Mouse (Mus musculus): ENCODE measurements at regions not wholly inside any gene's neighbourhood (a gene's known extent, or its start where the extent isn't known, plus 50 kb on each side); places are given as distances from the start of the nearest gene placed in this dataset.

DNA sequence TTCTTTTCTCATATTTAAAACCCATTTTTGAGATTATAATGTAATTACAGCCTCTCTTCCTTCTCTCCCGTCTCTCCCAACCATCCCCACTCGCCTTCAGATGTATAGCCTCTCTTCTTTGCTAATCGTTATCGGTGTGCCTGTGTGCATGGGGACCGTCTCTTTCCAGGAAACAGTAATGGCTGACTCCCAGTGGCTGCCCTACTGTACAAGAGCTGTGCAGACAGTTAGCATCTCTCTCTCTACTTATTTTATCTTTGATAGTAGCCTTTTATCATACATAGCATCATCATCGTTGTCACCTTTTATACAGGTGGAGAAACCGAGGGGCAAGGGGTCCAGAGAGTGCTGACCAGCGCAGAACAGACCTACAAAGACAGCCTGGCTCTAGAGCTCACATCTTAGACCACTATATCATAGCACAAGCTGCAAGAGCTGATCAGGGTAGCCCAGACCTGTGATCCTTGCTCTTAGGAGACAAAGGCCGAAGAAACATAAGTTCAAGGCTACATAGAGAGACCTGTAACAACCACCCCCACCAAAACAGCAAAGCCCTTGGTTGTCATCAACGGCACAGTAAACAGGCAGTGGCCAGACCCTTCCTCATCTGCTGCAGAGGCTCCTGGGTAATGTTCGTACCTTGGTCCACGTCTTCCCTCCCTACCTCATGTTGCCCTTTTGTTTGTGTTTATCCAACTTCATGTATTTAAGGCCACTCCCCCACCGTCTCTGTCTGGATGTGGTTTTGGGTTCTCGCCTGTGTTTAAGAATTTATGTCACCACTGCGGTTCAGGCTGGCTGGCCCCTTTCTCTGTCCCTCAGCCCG is 103.1 kb upstream of the Cpm start:
- DNase-seq, result no peak

DNA sequence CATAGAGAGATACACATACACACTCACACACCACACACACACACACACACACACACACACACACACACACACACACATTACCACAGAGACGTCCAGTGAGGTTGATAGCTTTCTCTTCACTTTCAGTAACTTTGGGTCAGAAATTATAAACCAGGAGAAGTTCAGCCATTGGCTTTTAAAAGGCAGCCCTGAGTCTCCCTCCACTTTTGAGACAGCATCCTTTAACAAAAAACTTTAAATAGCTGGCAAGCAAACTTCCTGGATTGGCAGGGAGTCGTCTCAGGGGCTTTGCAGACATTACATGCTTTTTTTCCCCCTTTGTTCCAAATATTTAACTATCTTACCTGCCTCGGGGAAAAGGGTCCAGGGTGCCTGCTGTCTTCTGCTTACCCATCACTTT is 103.7 kb upstream of the Cpm start:
- DNase-seq, result no peak

DNA sequence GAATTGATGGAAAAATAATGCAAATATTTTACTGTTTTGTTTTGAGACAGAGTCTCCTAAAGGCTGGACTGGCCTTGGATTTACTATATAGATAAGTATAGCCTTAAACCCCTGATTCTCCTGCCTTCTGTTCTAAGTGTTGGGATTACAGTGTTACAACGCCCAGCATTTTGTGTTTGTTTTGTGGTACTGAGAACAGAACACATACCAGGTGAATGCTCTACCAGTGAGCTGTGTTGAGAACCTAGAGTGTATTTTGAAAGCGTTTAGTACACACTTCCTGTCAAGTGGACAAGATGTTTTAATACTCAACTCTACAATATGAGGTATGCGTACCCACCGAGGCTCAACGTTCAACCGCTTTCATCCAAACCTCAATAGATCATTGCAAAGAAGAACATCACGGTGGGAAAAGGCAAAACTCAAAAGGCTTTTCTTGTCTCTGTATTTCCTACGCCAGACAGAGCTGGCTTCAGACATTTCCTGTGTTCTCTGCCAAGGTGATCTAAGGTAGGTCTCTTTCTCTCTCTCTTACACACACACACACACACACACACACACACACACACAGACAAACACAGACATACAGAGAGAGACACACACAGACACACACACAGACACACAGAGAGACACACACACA is 104.3 kb upstream of the Cpm start:
- no peak for DNase-seq

DNA sequence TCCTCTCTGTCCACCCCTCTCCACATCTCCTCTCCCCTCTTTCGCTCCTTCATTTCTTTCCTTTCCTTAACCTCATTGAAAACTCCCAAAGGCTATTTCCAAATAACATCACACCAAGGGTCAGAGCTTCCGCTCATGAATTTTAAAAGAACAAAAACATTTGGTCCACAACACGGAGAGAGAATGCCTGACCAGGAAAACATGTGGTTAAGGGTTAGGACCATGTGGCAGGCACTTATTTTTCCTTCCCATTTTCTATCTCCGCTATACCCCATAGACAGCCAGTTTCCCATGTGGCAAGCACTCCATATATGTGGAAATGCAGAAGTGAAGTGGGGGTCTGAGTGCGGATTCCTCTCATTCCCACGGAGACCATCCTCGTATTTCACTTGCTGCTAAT is 105.2 kb upstream of the Cpm start:
- no peak for DNase-seq

DNA sequence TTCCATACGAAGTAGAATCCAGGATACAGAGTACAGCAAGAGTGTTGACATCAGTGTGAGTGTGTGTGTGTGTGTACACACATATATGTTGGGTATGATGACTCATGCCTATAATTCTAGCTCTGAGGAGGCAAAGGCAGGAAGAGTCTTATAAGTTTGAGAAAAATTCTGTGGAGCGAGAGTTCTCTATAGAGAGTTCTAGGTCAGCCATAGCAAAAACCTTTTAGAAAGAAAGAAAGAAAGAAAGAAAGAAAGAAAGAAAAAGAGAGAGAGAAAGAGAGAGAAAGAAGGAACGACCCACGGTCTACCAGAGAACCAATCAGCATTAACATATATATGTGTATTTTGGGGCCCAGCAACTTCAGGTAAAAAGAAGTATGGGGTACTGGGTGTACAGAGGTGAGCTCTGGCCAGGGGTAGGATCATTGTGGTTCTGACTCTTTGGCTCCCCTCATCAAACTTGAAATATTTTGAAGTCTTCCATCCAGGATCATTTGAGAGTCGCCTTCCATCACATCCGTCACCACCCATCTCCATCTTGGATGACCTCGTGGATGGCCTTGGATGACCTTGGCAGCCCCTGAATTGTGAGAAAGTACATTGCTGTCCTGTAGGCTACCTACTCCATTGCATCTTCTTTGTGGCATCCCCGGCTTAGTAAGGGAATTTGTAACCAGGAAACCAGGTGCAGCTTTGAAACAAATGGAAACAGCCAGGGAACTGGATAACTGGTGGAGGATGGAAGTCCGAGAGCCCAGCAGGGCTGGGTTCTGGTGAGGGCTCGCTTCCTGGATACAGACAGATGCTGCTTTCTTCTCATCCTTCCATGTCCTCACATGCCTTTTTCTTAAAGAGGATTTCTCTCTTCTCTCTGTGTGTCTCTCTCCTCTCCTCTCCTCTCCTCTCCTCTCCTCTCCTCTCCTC is 106.1 kb upstream of the Cpm start:
- no peak for DNase-seq

DNA sequence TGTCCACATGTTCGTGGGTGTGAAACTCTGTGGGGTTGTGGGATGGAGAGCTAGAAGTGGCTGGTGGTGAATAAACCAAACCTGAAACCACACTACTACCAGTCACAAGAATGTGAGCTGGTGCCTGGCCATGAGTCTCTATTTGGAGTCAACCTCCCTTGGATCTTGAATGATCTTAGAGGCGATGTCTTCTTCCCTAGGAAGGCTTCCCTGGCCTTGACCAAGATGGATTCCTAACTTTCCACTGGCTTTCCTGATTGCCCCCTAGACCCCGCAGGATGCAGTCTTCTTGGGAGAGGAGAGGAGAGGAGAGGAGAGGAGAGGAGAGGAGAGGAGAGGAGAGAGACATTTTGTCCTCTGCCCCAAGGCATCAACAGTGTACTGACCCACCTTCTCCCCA is 106.9 kb upstream of the Cpm start:
- DNase-seq, result no peak

DNA sequence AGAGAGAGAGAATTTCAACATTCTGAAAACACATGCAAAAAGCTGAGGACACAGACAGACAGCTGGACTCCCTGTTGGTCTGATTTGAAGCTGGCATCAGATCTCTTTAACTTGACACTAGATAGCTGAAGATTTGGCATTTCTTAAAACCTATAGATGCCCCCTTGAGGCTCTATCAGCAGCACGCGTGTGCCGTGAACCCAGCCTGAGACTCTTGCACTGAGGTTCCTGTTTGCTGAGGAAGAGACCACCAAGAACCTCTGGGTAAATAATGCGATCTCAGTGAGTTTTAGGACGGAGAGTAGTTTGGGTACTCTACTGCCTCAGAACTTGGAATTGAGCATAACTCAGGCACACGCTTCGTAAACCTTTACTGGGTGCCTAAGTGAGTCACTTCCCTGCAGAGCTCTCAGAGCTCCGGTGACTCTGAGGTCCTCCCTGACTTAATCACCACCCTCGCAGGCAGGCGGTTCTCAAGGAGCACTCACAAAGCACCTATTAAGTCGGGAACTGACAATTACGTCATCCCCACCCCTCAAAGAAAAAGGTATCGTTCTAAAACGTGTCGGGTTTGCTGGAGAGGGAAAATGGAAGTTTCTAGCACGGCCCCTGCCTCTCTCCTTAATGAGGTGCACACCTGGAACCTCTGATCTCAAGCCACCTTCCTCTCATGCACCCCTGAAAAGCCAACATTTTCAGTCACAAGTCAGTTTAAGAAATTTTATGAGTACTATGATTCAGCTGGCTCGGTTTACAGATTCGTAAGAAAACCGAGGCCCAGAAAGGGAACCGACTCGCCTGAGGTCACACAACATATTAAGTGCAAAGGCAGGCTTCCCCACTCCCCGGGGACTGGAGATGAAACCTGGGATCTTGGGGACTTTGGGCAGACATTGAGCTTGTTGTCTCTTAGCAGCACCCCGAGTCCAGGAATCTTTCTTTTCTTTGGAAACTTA is 107.7 kb upstream of the Cpm start:
- no peak for DNase-seq

DNA sequence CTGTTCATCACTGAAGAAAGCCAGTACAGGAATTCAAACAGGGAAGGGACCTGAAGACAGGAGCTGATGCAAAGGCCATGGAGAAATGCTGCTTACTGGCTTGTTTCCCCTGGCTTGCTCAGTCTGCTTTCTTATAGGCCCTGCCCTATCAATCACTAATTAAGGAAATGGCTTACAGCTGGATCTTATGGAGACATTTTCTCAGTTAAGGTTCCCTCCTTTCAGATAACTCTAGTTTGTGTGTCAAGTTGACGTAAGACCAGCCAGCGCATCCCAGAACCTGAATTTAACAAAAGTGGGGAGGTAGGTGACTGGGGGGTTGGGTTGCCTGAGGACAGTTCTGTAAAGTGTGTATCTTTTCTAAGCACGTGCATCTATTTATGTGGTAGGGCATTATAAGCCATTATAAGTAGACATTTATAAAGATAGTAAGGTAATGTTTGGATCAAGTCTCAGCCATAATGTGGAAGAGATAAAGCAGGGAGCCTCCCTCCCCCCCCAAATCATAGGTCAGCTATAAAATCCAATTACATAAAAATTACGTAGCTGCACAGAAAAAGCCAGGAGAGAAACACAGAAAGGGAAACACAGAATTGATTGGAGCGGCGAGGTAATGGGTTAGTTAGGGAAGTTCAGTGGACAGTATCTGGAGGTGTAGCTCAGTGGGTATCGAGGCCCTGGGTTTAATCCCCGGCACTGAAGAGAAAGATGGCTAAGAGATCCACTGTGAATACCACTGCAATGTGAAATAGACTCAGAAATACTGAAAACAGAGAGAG is 108.6 kb upstream of the Cpm start:
- DNase-seq, result no peak

DNA sequence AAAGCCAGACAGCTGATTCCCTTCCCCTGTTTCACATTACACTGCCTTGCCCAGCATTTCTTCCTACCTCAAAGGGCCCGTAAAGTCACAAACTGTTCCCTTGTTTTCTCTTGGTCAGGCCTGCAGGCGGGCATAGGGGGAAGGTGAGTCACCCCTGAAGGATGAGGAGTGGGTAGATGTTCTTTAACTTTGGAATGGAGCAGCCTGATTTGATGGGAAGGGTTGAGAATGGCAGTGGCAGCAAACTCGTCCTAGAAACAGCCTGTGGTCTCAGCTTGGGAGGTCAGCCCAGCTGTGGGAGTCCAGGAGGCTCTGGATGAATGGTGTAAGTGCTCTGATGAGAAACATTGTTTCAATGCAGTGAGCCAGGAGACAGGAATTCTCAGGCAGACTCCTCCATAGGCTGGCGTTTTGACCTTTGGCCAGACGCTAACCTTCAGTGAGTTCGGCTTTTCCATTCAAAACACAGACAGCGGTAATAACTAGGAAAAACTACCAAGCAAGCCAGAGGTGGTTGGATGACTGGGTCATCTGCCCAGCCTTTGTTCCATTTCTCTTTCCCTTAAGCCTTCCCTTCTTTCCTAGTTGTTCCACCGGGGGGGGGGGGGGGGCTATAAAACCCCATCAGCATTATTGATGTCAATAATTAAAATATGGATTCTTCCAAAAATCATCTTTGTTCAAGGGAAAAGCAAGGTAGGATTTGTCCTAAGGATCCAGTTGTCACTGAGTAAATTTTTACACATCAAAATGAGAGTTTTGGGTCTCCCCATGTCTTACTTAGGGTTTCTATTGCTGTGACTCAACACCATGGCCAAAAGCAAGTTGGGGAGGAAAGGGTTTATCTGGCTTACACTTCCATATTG is 109.4 kb upstream of the Cpm start:
- no peak for DNase-seq

DNA sequence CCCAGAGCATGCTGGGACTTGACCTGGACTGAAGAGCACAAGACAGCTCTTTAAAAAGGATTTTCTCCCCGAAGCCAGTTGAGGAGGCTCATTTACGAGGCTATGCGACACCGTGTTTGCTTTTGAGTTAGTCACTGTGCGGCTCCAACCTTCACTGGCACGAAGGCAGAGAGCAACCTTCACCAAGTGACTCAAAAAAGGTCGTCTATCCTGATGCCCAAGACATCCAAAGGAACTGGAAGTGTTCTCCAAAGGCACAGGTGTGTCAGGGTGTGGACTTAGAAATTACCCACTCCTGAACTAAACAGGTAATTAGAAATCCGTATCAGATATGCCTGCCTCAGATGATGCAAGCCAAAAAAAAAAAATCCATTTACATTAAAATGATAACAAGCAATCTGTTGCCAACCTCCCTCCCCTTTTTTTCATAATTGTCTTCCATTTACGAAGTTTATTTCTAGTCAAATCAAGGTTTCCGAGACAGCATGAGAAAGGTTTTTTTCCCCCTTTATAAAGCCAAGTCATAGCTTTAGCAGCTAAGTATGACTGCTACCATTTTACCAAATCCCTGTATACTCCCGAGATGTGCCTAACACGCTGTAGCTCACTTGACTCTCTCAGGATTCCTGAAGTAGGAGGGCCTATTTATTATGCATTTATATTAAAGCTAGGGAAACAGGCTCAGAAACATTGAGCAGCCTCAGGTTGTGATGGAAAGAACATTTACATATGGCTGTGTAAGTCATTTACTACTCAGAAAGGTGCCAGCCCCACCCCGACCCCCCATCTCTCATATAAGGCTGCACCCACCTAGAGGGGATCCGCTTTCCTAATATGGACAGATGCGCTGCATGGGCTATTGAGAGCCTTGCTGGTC is 110.3 kb upstream of the Cpm start:
- no peak for DNase-seq

DNA sequence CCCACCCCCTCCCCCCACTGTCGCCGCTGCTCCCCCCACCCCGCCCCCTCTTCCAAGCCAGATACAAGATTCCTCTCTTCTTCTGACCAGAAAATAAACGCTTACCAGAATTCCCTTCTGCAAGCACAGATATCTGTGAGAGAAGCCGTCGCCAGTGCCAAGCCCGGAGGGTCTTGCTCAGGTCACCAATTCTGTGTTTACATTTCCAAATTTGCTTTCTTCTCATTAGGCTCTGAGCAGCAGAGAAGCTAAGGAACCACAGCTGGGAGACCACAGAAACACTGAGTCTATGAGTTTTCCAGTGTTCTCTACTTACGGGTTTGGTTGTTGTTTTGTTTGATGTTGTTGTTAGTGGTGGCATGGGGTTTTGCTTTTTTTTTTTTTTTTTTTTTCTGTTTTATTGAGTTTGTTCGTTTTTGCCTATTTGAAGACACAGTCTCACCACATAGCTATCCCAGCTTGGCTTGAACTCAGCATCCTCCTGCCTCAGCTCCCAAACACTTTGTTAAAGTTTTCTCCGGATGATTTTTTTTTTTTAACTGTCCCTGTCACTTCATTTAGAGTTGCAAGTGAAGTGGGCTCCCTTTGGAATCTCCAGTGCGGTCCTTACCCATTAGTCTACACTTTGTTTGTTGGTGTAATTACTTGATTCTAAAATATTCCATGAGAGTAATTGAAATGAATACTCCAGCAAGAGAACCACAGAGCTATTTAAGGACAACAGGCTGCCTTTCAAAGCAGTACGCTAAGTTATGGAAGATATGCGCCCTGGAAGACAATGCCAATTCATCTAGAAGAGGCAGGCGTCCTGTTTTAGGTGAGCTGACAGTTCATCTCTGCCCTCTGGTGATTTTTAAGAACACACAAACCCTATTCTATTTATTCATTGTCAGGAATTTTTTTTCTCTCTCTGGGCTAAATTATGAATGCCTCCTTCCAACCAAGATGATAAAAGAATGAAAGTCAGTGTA is 111.2 kb upstream of the Cpm start:
- no peak for DNase-seq

DNA sequence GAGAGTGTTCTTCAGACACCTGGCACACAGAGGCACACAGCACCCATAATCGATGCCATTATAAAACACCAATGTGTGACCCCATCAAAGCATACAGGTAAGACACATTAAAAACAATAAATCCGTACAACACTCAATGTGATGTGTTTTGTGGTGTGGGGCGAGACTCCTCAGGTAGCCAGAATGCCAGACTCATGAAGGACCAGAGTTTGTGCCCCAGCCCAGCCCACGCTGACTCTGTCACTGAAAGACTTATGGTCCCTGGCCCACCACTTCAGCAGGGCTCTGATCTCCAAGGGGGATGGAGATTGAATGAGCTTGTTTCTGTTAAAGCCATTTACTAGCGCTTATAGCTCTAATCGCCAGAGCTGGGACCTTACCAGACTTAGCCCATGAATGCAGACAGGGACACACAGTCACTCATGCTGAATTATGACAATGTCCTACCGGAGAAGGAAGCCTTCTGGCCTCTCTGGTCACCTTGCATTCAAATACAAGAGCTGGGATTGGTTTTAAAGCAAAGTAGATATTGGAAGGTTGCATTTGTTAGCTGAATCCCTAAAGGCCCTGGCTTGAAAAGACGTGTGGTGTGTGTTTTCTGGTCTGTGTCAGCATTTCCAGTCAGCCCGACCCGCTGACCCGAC is 112.1 kb upstream of the Cpm start:
- DNase-seq, result no peak

DNA sequence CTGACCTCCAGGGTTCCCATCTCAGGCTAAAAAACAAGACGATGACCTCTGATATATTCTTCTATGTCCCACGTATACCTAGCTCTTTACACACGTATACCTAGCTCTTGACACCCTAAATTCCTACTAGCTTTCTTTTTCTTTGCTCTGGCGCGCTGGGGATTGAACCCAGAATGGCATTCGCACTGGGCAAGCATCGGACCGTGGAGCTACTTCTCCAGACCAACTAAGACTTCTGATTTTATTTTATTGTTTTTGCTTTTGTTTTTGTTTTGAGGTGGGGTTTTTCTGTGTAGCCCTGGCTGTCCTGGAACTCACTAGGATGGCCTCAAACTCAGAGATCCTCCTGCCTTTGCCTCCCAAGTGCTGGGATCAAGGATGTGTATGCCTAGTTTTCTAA is 112.8 kb upstream of the Cpm start:
- no peak for DNase-seq

DNA sequence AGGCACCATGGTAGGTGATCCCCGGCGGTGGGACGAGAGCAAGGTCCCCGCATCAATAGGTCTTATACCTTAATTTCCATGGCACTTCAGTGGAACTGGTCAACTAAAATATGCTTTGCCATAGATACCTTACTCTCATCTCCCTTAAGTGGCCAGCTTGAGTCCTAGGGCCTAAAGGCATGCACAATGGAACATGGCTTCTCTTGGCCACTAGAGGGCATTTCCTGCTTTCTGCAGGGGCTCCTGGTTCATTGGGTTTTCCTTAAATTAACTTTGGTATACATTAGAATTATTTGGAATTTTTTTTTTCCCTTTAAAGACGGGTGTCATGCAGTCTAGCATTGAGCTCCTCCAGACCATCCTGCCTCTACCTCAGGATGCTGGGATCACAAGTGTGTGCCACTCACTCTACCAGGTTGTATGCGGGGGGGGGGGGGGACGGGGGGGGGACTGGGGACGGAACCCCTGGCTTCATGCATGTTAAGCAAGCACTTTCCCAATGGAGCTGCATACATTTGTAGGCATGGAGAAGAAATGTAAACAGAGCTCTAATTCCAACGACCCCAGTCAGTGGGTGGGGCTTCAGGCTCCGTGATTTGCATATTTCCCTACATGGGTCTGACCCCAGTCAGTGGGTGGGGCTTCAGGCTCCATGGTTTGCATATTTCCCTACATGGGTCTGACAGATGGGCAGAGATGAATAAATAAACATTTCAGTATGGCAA is 113.4 kb upstream of the Cpm start:
- peak in 1 of 2 experiments; percentile 8 for DNase-seq

DNA sequence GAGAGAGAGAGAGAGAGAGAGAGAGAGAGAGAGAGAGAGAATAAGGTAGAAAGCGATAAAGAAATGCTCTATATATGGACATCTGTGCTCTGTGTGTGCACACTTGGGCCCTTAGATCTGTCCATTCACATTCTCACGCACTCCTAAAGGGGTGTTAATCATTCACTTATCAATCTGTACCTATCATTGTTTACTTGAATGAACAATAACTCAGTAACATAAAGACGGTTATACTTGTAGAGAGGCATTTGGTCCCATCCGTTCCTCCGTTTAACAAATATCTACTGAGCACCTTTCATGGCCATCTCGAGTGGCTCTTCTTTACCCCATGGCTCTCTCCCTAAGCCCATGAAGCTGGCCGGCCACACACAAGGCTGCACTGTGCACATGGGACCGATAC is 114.3 kb upstream of the Cpm start:
- no peak for DNase-seq

DNA sequence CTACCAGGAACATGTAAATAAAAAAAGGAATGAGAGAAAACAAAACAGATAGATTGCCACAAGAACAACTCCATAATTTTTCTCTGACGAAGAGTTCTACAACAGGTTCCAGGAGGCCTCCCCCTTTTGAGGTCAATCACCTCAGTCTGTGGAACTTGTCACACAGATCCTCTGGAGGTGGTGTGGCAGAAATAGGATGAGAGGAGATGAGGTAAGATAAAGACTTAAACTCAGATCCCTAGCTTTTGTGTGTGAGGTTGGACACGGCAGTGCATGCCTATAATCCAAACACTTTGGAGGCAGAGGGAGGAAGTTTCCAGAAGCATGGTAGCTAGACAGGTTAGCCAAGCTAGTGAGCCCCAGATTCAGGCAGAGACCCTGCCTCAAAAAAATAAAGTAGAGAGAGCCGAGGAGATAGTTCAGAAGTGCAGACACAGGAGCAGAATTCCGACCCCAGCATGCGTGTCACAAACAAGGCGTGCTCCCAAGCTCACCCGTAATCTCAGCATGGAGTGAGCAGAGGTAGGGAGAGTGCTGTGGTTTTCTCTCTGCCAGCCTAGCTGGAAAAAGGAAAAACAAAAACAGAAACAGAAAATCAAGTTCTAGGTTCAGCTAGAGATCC is 115.3 kb upstream of the Cpm start:
- DNase-seq, result no peak

Data from cerebellum, postnatal 36 days (tissue).